Mouse (Mus musculus) left cerebral cortex, adult 18-20 months (tissue): ENCODE data around the gene Ttc9b. TPM values are rescaled to one million over a fixed set of nuclear protein-coding genes. Genes with fewer than 3 reads are reported as not detected.

ENCODE experiments used
- DNase-seq, 2 experiments: peaks; one replicate each; pipeline ENCODE4 v3.0.0; 2021 to 2022; ENCODE audit warnings: low spot score in 2 of 2, mixed read lengths in 1 of 2
- total RNA-seq, 2 experiments: library from RNA; stranded (reverse); gene quantifications; 2 replicates each; pipeline ENCODE4 v1.2.3; 2021

Ttc9b gene
- total RNA-seq, 2 experiments from 2014 or later = 88.9 to 93.4 TPM

GRCm38 (mm10) chr7:27685681-27686080, 32.0 kb downstream of the Ttc9b start:
- no peak for DNase-seq

GRCm38 (mm10) chr7:27687043-27687442, 33.3 kb downstream of the Ttc9b start:
- DNase-seq = no peak

- DNase-seq = no peak
Measured at GRCm38 (mm10) chr7:27687836-27688235, 34.1 kb downstream of the Ttc9b start.

- DNase-seq = no peak
Measured at GRCm38 (mm10) chr7:27688246-27688788, 34.6 kb downstream of the Ttc9b start.

GRCm38 (mm10) chr7:27688815-27689612, 35.3 kb downstream of the Ttc9b start, which contains the start of gene Zfp607b:
Gene Zfp607b (plus strand): TSS chr7:27689340.
- peak; percentile 91 to 93 for DNase-seq

GRCm38 (mm10) chr7:27691076-27691475, 37.4 kb downstream of the Ttc9b start:
- DNase-seq = peak in 1 of 2 experiments; percentile 33

GRCm38 (mm10) chr7:27696711-27697110, 43.0 kb downstream of the Ttc9b start:
- no peak for DNase-seq

Other genes with a start within 250 kb of the Ttc9b start
- gene Sptbn4, start 206.2 kb upstream of the Ttc9b start, total RNA-seq = 100 to 1,000 TPM; 139 to 142 TPM
- 10 to 100 TPM; 20.8 to 21.3 TPM for gene Blvrb, start 205.9 kb upstream of the Ttc9b start, total RNA-seq
- gene Sertad3, start 180.1 kb upstream of the Ttc9b start, total RNA-seq = 1 to 10 TPM; 3.5 to 3.9 TPM
- 10 to 100 TPM; 15.3 to 26.9 TPM for gene Sertad1, start 167.0 kb upstream of the Ttc9b start, total RNA-seq
- under 1 TPM; 0.23 to 0.33 TPM for gene Prx, start 154.6 kb upstream of the Ttc9b start, total RNA-seq
- gene Hipk4, start 130.6 kb upstream of the Ttc9b start, total RNA-seq = under 1 TPM in 1 of 2 experiments, not detected in 1; 0.14 TPM
- 100 to 1,000 TPM; 750 TPM for gene Pld3, start 100.7 kb upstream of the Ttc9b start, total RNA-seq
- 10 to 100 TPM; 30.5 to 33.0 TPM for gene 2310022A10Rik, start 100.7 kb upstream of the Ttc9b start, total RNA-seq
- gene Akt2, start 62.4 kb upstream of the Ttc9b start, total RNA-seq = 100 to 1,000 TPM; 103 to 113 TPM
- gene Map3k10, start 20.7 kb downstream of the Ttc9b start, total RNA-seq = 100 to 1,000 TPM; 192 to 197 TPM
- gene Zfp607b, start 35.4 kb downstream of the Ttc9b start, total RNA-seq = 10 to 100 TPM; 10.9 to 11.1 TPM
- 10 to 100 TPM; 35.7 to 36.0 TPM for gene Zfp60, start 77.5 kb downstream of the Ttc9b start, total RNA-seq
- gene Zfp626, start 153.3 kb downstream of the Ttc9b start, total RNA-seq = 1 to 10 TPM; 8.0 to 9.8 TPM
- 1 to 10 TPM; 5.1 to 5.6 TPM for gene Zfp59, start 184.7 kb downstream of the Ttc9b start, total RNA-seq
- gene Zfp607a, start 203.6 kb downstream of the Ttc9b start, total RNA-seq = 1 to 10 TPM in 1 of 2 experiments, under 1 TPM in 1; 0.96 to 1.3 TPM